11 mouse cellular contexts compared by ENCODE assay signal in the genomic region with DNA sequence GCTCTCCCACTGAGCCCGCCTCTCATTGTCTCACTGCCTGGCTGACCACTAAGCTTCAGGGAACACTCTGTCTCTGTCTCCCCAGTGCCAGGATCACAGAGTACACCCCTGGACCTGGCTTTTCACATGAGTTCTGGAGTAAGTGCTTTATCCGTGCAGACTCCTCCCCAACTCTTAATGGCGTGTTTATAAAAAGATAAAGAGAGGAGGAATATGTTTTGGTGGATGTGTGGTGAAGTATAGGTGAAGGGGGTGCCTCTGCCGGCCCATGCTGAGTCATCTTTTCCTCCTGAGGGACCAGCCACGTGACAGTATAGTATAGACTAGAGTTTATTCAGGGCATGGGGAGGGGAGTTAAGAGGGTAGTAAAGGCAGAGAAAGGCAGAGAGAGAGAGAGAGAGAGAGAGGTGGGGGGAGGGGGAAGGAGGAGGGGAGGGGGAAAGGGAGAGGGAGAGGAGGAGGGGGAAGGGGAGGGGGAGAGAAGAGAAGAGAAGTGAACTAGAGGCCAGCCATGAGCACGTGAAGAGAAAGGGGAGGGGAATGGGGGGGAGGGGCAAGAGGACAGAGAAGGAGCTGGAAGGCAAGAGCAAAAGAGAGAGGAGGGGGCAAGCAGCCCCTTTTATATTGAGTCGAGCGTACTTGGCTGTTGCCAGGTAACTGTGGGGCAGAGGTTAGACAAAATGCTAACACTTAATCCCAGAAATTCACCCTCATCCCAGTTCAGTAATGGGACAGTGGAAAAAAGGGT. TPM values are rescaled to one million over a fixed set of nuclear protein-coding genes. Genes with fewer than 3 reads are reported as not detected.
DNase-seq lines count a peak whose midpoint lies in the region; ATAC-seq lines count a peak whose summit lies in the region.
"Had no signal": no experiment of that assay in that cellular context is flagged by ENCODE, and none has a peak within 500 bp of the region (broad histone marks: within the 10 kb centered on the region; RNA-seq: fewer than 3 reads in every experiment).

No protein-coding gene starts in this region.

- H3K36me3 ChIP-seq in forebrain, embryonic 11.5 days (ENCODE audit: control insufficient read depth, insufficient read depth, low read length), result no peaks in the 10 kb centered on the region
- H3K36me3 ChIP-seq in forebrain, embryonic 14.5 days (ENCODE audit: control insufficient read depth, insufficient read depth, low read length), result no peaks in the 10 kb centered on the region
- H3K36me3 ChIP-seq in heart, embryonic 16.5 days (ENCODE audit: control insufficient read depth, insufficient read depth), result no peaks in the 10 kb centered on the region
- no peaks in the 10 kb centered on the region for H3K36me3 ChIP-seq in stomach, embryonic 15.5 days
- H3K36me3 ChIP-seq: limb, embryonic 15.5 days; midbrain, embryonic 12.5 days had no signal

- H3K27me3 ChIP-seq in forebrain, embryonic 11.5 days (ENCODE audit: control insufficient read depth, insufficient read depth, low read length), result no peaks in the 10 kb centered on the region; the same call in none of the 2 replicates
- no peaks in the 10 kb centered on the region for H3K27me3 ChIP-seq in forebrain, embryonic 14.5 days (replicated peaks; ENCODE audit: control insufficient read depth, insufficient read depth, low read length)
- H3K27me3 ChIP-seq in heart, embryonic 16.5 days (ENCODE audit: control insufficient read depth, insufficient read depth, low read length), result no peaks in the 10 kb centered on the region
- H3K27me3 ChIP-seq in stomach, embryonic 15.5 days (replicated peaks), result no peaks in the 10 kb centered on the region

- peaks cover 15% of the 10 kb centered on the region; the same call in 1 of the 2 replicates for H3K4me1 ChIP-seq in forebrain, embryonic 11.5 days (replicated peaks; ENCODE audit: control insufficient read depth, insufficient read depth, low read length)
- H3K4me1 ChIP-seq in forebrain, embryonic 14.5 days (ENCODE audit: control insufficient read depth, insufficient read depth, low read length), result peaks cover 16% of the 10 kb centered on the region
- H3K4me1 ChIP-seq in heart, embryonic 16.5 days (ENCODE audit: control insufficient read depth, insufficient read depth, low read length), result peaks cover 21% of the 10 kb centered on the region
- peaks cover 25% of the 10 kb centered on the region for H3K4me1 ChIP-seq in stomach, embryonic 15.5 days

- no peak overlapping the region for H3K9ac ChIP-seq in forebrain, embryonic 11.5 days (ENCODE audit: low read length)
- H3K9ac ChIP-seq in forebrain, embryonic 14.5 days (ENCODE audit: low read length), result no peak overlapping the region
- H3K9ac ChIP-seq in heart, embryonic 16.5 days (ENCODE audit: low read length), result no peak overlapping the region
- no peak overlapping the region for H3K9ac ChIP-seq in stomach, embryonic 15.5 days
- H3K9ac ChIP-seq: limb, embryonic 15.5 days; midbrain, embryonic 12.5 days had no signal

- no peaks in the 10 kb centered on the region for H3K9me3 ChIP-seq in forebrain, embryonic 11.5 days (ENCODE audit: control insufficient read depth, low read length)
- H3K9me3 ChIP-seq in forebrain, embryonic 14.5 days (replicated peaks; ENCODE audit: control insufficient read depth, low read length), result no peaks in the 10 kb centered on the region
- no peaks in the 10 kb centered on the region for H3K9me3 ChIP-seq in heart, embryonic 16.5 days (replicated peaks; ENCODE audit: control insufficient read depth, low read length)
- no peaks in the 10 kb centered on the region for H3K9me3 ChIP-seq in stomach, embryonic 15.5 days
- H3K9me3 ChIP-seq: limb, embryonic 15.5 days; midbrain, embryonic 12.5 days had no signal

- 45% methylated on average over 8 of the region's 8 CpGs for WGBS in forebrain, embryonic 11.5 days
- WGBS in forebrain, embryonic 14.5 days, result 28% methylated on average over 8 of the region's 8 CpGs
- 33% methylated on average over 8 of the region's 8 CpGs for WGBS in heart, embryonic 16.5 days
- WGBS in stomach, embryonic 15.5 days, result 21% methylated on average over 8 of the region's 8 CpGs

- no peak overlapping the region for H3K4me2 ChIP-seq in forebrain, embryonic 11.5 days (ENCODE audit: low read depth, low read length, severe bottlenecking)
- no peak overlapping the region for H3K4me2 ChIP-seq in forebrain, embryonic 14.5 days (ENCODE audit: low read length)
- no peak overlapping the region for H3K4me2 ChIP-seq in heart, embryonic 16.5 days (ENCODE audit: low read depth, low read length)
- H3K4me2 ChIP-seq in stomach, embryonic 15.5 days, result no peak overlapping the region
- H3K4me2 ChIP-seq: limb, embryonic 15.5 days; midbrain, embryonic 12.5 days had no signal

- H3K4me3 ChIP-seq in forebrain, embryonic 11.5 days (ENCODE audit: low read depth, low read length), result no peak overlapping the region
- no peak overlapping the region for H3K4me3 ChIP-seq in forebrain, embryonic 14.5 days (ENCODE audit: low read depth, low read length)
- no peak overlapping the region for H3K4me3 ChIP-seq in heart, embryonic 16.5 days (ENCODE audit: low read length)
- H3K4me3 ChIP-seq in stomach, embryonic 15.5 days (replicated peaks), result no peak overlapping the region
- H3K4me3 ChIP-seq: limb, embryonic 15.5 days; midbrain, embryonic 12.5 days had no signal

- ATAC-seq in forebrain, embryonic 11.5 days (replicated peaks; ENCODE audit: low FRiP score), result no peak
- ATAC-seq in forebrain, embryonic 14.5 days, result no peak
- peak; percentile 26; the same call in 1 of the 2 replicates for ATAC-seq in heart, embryonic 16.5 days (replicated peaks; ENCODE audit: extremely low read depth, insufficient read depth, low FRiP score)
- peak; percentile 23; the same call in 1 of the 2 replicates for ATAC-seq in stomach, embryonic 15.5 days (ENCODE audit: insufficient read depth, low FRiP score, low read depth)

- DNase-seq in forebrain, embryonic 11.5 days (ENCODE audit: low spot score), result no peak
- DNase-seq in forebrain, embryonic 14.5 days (ENCODE audit: low spot score), result no peak
- DNase-seq in urinary bladder, postnatal 14 days (ENCODE audit: low spot score), result peak; percentile 20
- no peak for DNase-seq in urinary bladder, postnatal 4 days (ENCODE audit: low spot score in 2 of 2)
- DNase-seq in cerebellum, adult 11 months, result no peak
- DNase-seq in ovary, postnatal 36 days (ENCODE audit: low spot score), result no peak
- DNase-seq: cerebellum, postnatal 36 days had no signal

- H3K27ac ChIP-seq in forebrain, embryonic 11.5 days (ENCODE audit: low read depth, low read length), result peak overlapping the region; percentile 25; the same call in 1 of the 2 replicates
- H3K27ac ChIP-seq in forebrain, embryonic 14.5 days (ENCODE audit: low read depth, low read length), result no peak overlapping the region
- peak overlapping the region; percentile 52 for H3K27ac ChIP-seq in heart, embryonic 16.5 days (ENCODE audit: low read length)
- no peak overlapping the region for H3K27ac ChIP-seq in stomach, embryonic 15.5 days
- H3K27ac ChIP-seq: midbrain, embryonic 12.5 days had no signal

RNA-seq across cellular contexts. Expression of a gene that starts 49.3 kb away (rescaled TPM):
- 34.1 and 45.0 TPM in 2 replicates for polyA plus RNA-seq in forebrain, embryonic 11.5 days (2014; fragmentation: Nextera tagmentation; extraction: Ambion mirVana)
- polyA plus RNA-seq in forebrain, embryonic 14.5 days (2014; fragmentation: Nextera tagmentation; extraction: Ambion mirVana), result 38.0 and 38.5 TPM in 2 replicates
- 22.7 and 24.3 TPM in 2 replicates for polyA plus RNA-seq in heart, embryonic 16.5 days (2015; fragmentation: Nextera tagmentation; extraction: Ambion mirVana)
- 32.6 and 33.3 TPM in 2 replicates for polyA plus RNA-seq in stomach, embryonic 15.5 days (2015; fragmentation: Nextera tagmentation; extraction: Ambion mirVana)

Comparison
In these comparisons a context has a peak if more than half of its experiments do, and no peak if none do; other contexts are left out.
1. H3K27ac ChIP-seq: peak in forebrain, embryonic 11.5 days (single experiment) and heart, embryonic 16.5 days (single experiment); none in forebrain, embryonic 14.5 days (single experiment) and stomach, embryonic 15.5 days (single experiment).
2. ATAC-seq: peak in heart, embryonic 16.5 days (single experiment) and stomach, embryonic 15.5 days (single experiment); none in forebrain, embryonic 11.5 days (single experiment) and forebrain, embryonic 14.5 days (single experiment).